18 mouse cellular contexts compared by ENCODE assay signal in the genomic region with DNA sequence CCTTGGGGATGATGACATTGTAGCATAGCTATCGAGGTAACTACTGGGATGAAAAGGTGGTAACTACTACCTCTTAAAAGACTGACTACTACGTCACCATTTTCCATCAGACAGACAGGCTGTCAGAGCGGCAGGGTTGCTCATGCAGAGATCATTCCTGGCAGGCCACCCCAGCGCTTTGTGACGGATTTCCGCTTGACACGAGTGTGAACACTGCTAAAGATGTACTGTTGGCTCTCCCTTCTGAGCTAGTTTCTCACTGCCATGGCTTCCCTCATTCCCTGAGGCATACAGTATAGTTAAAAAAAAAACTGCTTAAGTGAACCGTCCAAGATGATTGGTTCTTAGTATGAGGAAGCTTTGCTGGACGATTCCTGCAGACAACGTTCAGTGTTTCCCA. TPM values are rescaled to one million over a fixed set of nuclear protein-coding genes. Genes with fewer than 3 reads are reported as not detected.
DNase-seq lines count a peak whose midpoint lies in the region; ATAC-seq and TF ChIP-seq lines count a peak whose summit lies in the region.
"Had no signal": no experiment of that assay in that cellular context is flagged by ENCODE, and none has a peak within 500 bp of the region (broad histone marks: within the 10 kb centered on the region; RNA-seq: fewer than 3 reads in every experiment).

No protein-coding gene starts in this region.

- no peak for TF ChIP-seq EP300 in stomach, postnatal 0 days (optimal IDR thresholded peaks at IDR 0.05)

- no peaks in the 10 kb centered on the region for H3K27me3 ChIP-seq in intestine, embryonic 14.5 days (replicated peaks; ENCODE audit: control insufficient read depth, insufficient read depth, low read length)
- no peaks in the 10 kb centered on the region for H3K27me3 ChIP-seq in intestine, embryonic 16.5 days (replicated peaks; ENCODE audit: control insufficient read depth, insufficient read depth, low read length)
- no peaks in the 10 kb centered on the region for H3K27me3 ChIP-seq in stomach, embryonic 14.5 days (ENCODE audit: control insufficient read depth, insufficient read depth, low read length)
- no peaks in the 10 kb centered on the region for H3K27me3 ChIP-seq in stomach, postnatal 0 days (ENCODE audit: control insufficient read depth, insufficient read depth, low read length)
- H3K27me3 ChIP-seq: embryonic facial prominence, embryonic 13.5 days; forebrain, embryonic 12.5 days; hindbrain, embryonic 15.5 days; limb, embryonic 15.5 days; neural tube, embryonic 13.5 days had no signal

- intact Hi-C loops in left cerebral cortex, postnatal 4 days (cut with DNase I) = no loop called here

- H3K4me1 ChIP-seq in intestine, embryonic 14.5 days (replicated peaks; ENCODE audit: control insufficient read depth, insufficient read depth, low read length) = peaks cover 26% of the 10 kb centered on the region
- H3K4me1 ChIP-seq in intestine, embryonic 16.5 days (ENCODE audit: control insufficient read depth, insufficient read depth, low read length) = peaks cover 32% of the 10 kb centered on the region
- peaks cover 23% of the 10 kb centered on the region for H3K4me1 ChIP-seq in stomach, embryonic 14.5 days (ENCODE audit: control insufficient read depth, insufficient read depth, low read length)
- peaks cover 7% of the 10 kb centered on the region; the same call in 1 of the 2 replicates for H3K4me1 ChIP-seq in stomach, postnatal 0 days (replicated peaks; ENCODE audit: control insufficient read depth, insufficient read depth)

- H3K9me3 ChIP-seq in intestine, embryonic 14.5 days (ENCODE audit: control insufficient read depth, low read length) = no peaks in the 10 kb centered on the region
- H3K9me3 ChIP-seq in intestine, embryonic 16.5 days (ENCODE audit: control insufficient read depth, low read length) = no peaks in the 10 kb centered on the region
- no peaks in the 10 kb centered on the region for H3K9me3 ChIP-seq in stomach, embryonic 14.5 days (ENCODE audit: control insufficient read depth, low read depth, low read length)
- no peaks in the 10 kb centered on the region for H3K9me3 ChIP-seq in stomach, postnatal 0 days (ENCODE audit: control insufficient read depth, low read length)
- H3K9me3 ChIP-seq: embryonic facial prominence, embryonic 13.5 days; forebrain, embryonic 12.5 days; hindbrain, embryonic 15.5 days; limb, embryonic 15.5 days; midbrain, embryonic 10.5 days; neural tube, embryonic 13.5 days had no signal

- H3K36me3 ChIP-seq in intestine, embryonic 14.5 days (ENCODE audit: control insufficient read depth, insufficient read depth, low read length) = no peaks in the 10 kb centered on the region
- no peaks in the 10 kb centered on the region for H3K36me3 ChIP-seq in intestine, embryonic 16.5 days (ENCODE audit: control insufficient read depth, insufficient read depth, low read length)
- H3K36me3 ChIP-seq in stomach, embryonic 14.5 days (ENCODE audit: control insufficient read depth, insufficient read depth, low read length) = no peaks in the 10 kb centered on the region
- no peaks in the 10 kb centered on the region for H3K36me3 ChIP-seq in stomach, postnatal 0 days (ENCODE audit: control insufficient read depth, insufficient read depth, low read length)
- H3K36me3 ChIP-seq: embryonic facial prominence, embryonic 13.5 days; forebrain, embryonic 12.5 days; hindbrain, embryonic 15.5 days; limb, embryonic 15.5 days; midbrain, embryonic 10.5 days; neural tube, embryonic 13.5 days had no signal

- no peak overlapping the region for H3K4me2 ChIP-seq in intestine, embryonic 14.5 days (ENCODE audit: low read length)
- H3K4me2 ChIP-seq in intestine, embryonic 16.5 days (ENCODE audit: low read depth, low read length) = no peak overlapping the region
- no peak overlapping the region for H3K4me2 ChIP-seq in stomach, embryonic 14.5 days (replicated peaks; ENCODE audit: low read depth, low read length)
- H3K4me2 ChIP-seq in stomach, postnatal 0 days (replicated peaks; ENCODE audit: low read depth) = no peak overlapping the region
- H3K4me2 ChIP-seq: embryonic facial prominence, embryonic 13.5 days; forebrain, embryonic 12.5 days; hindbrain, embryonic 15.5 days; limb, embryonic 15.5 days; neural tube, embryonic 13.5 days had no signal

- DNase-seq in cerebellum, postnatal 14 days = peak; percentile 28 to 29
- no peak for DNase-seq in cerebellum, postnatal 36 days
- DNase-seq in intestine, embryonic 14.5 days (ENCODE audit: low spot score) = peak; percentile 36
- DNase-seq in stomach, postnatal 0 days (ENCODE audit: low spot score) = no peak
- no peak for DNase-seq in left cerebral cortex, postnatal 4 days
- DNase-seq in kidney, postnatal 25 days = no peak
- DNase-seq: kidney, adult 8-10 months; layer of hippocampus, adult 9-11 months had no signal

- WGBS in intestine, embryonic 14.5 days = 77% methylated on average over 10 of the region's 10 CpGs
- WGBS in intestine, embryonic 16.5 days = 69% methylated on average over 10 of the region's 10 CpGs
- WGBS in stomach, embryonic 14.5 days = 72% methylated on average over 10 of the region's 10 CpGs
- 69% methylated on average over 10 of the region's 10 CpGs for WGBS in stomach, postnatal 0 days

- H3K9ac ChIP-seq in intestine, embryonic 14.5 days (ENCODE audit: low read length) = no peak overlapping the region
- H3K9ac ChIP-seq in intestine, embryonic 16.5 days (ENCODE audit: low read depth, low read length) = no peak overlapping the region
- H3K9ac ChIP-seq in stomach, embryonic 14.5 days (replicated peaks; ENCODE audit: low read depth, low read length) = no peak overlapping the region
- no peak overlapping the region for H3K9ac ChIP-seq in stomach, postnatal 0 days (ENCODE audit: low read length)
- H3K9ac ChIP-seq: embryonic facial prominence, embryonic 13.5 days; forebrain, embryonic 12.5 days; hindbrain, embryonic 15.5 days; limb, embryonic 15.5 days; neural tube, embryonic 13.5 days had no signal

- no peak overlapping the region for H3K4me3 ChIP-seq in intestine, embryonic 14.5 days (ENCODE audit: low read depth, low read length)
- H3K4me3 ChIP-seq in intestine, embryonic 16.5 days (ENCODE audit: low read length) = no peak overlapping the region
- no peak overlapping the region for H3K4me3 ChIP-seq in stomach, embryonic 14.5 days (ENCODE audit: low read depth, low read length)
- H3K4me3 ChIP-seq in stomach, postnatal 0 days (ENCODE audit: low read depth, low read length) = no peak overlapping the region
- H3K4me3 ChIP-seq: embryonic facial prominence, embryonic 13.5 days; forebrain, embryonic 12.5 days; hindbrain, embryonic 15.5 days; limb, embryonic 15.5 days; midbrain, embryonic 10.5 days; neural tube, embryonic 13.5 days had no signal

- ATAC-seq in intestine, embryonic 14.5 days (replicated peaks; ENCODE audit: low FRiP score, low TSS enrichment, low read depth) = no peak
- ATAC-seq in intestine, embryonic 16.5 days = no peak
- ATAC-seq in stomach, embryonic 14.5 days (ENCODE audit: insufficient number of reproducible peaks, insufficient read depth, low FRiP score, low read depth) = no peak
- no peak for ATAC-seq in stomach, postnatal 0 days (ENCODE audit: low FRiP score, low TSS enrichment)

- no peak for TF ChIP-seq CTCF in stomach, postnatal 0 days (IDR thresholded peaks at IDR 0.05; ENCODE audit: low read depth)

- H3K27ac ChIP-seq in intestine, embryonic 14.5 days (ENCODE audit: low read depth) = 0 out of 2 replicates have a peak overlapping the region, but pooled peaks have one; percentile 83
- H3K27ac ChIP-seq in intestine, embryonic 16.5 days (ENCODE audit: low read length) = no peak overlapping the region
- H3K27ac ChIP-seq in stomach, embryonic 14.5 days (ENCODE audit: low read length) = peak overlapping the region; percentile 21; the same call in 1 of the 2 replicates
- no peak overlapping the region for H3K27ac ChIP-seq in stomach, postnatal 0 days (replicated peaks)
- H3K27ac ChIP-seq: forebrain, embryonic 12.5 days; hindbrain, embryonic 15.5 days; midbrain, embryonic 10.5 days; neural tube, embryonic 13.5 days had no signal

RNA-seq across cellular contexts. Expression of gene Cald1, which starts 53.0 kb away (rescaled TPM):
- 309 and 368 TPM in 2 replicates for polyA plus RNA-seq in intestine, embryonic 14.5 days (2014; fragmentation: Nextera tagmentation; extraction: Ambion mirVana)
- polyA plus RNA-seq in intestine, embryonic 16.5 days (2015; fragmentation: Nextera tagmentation; extraction: Ambion mirVana) = 283 and 336 TPM in 2 replicates
- polyA plus RNA-seq in stomach, embryonic 14.5 days (2014; fragmentation: Nextera tagmentation; extraction: Ambion mirVana) = 366 and 368 TPM in 2 replicates
- polyA plus RNA-seq in stomach, postnatal 0 days (2015; fragmentation: Nextera tagmentation; extraction: Ambion mirVana) = 199 and 301 TPM in 2 replicates
- 10 to 100 TPM; 27.4 to 30.2 TPM for total RNA-seq in left cerebral cortex, postnatal 4 days (2021)
- total RNA-seq: common myeloid progenitor, adult 5-6 weeks; MEL had no signal

Comparison
In these comparisons a context has a peak if more than half of its experiments do, and no peak if none do; other contexts are left out.
1. DNase-seq: peak in cerebellum, postnatal 14 days (2 of 2) and intestine, embryonic 14.5 days (single experiment); none in cerebellum, postnatal 36 days (0 of 2), stomach, postnatal 0 days (single experiment), left cerebral cortex, postnatal 4 days (single experiment) and kidney, postnatal 25 days (0 of 2).
2. H3K27ac ChIP-seq: peak in intestine, embryonic 14.5 days (single experiment) and stomach, embryonic 14.5 days (single experiment); none in intestine, embryonic 16.5 days (single experiment) and stomach, postnatal 0 days (single experiment).